Mouse (Mus musculus): ENCODE data around the gene Eml4.

The Eml4 gene

DNA sequence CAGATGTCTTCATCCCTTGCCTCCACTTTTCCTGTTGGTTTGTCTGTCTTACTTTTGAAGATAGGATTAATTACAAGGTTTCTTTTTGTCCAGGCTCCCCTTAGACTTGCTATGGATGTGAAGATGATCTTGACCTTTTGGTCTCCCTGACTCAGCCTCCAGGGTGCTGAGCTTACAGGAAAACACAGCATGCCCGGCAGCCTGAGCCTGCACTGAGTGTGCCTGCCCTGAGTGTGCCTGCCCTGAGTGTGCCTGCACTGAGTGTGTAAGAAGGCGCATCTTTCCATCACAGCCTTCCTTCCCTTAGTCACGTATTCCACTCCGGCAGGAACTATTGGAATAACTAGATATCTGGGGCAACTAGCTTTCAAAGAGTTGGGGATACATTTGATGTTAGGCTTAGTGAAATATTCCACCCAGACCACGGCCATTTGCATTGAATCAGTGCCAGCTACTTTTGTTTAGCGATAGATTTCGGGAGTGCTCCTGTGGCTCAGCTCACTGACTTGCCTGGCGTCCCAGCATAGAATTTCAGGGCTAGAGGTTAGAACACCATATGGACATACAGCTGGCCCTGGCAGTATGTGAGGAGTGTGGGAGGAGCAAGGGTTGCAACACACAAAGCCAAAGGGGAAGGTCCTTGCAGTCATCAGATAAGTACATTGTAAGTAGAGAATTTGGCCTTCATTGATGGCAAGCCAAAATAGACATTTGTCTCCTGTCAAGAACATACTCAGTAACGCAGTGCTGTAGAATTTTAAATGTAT is 2.5 kb upstream of the Eml4 start:
- no peak for DNase-seq

DNA sequence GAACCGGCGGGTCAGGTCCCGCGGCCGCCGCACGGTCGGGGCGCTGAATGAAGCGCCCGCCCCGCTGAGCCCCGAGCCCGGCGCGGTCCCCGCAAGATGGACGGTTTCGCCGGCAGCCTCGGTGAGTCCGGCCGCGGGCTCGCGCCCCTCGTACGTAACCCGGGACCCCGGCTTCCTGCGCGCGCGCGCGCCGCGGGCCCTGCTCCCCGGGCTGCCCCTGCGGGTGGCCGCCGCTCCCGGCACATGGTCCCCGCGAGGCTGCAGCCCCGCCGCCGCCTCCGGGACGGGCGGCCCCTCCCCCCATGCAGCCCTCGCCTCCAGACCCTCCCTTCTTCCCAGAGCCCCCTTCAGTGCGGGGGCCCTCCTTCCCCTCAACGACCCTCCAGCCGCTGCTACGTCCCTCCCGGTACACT is 394 bp downstream of the Eml4 start:
- peak; percentile 71 for DNase-seq

DNA sequence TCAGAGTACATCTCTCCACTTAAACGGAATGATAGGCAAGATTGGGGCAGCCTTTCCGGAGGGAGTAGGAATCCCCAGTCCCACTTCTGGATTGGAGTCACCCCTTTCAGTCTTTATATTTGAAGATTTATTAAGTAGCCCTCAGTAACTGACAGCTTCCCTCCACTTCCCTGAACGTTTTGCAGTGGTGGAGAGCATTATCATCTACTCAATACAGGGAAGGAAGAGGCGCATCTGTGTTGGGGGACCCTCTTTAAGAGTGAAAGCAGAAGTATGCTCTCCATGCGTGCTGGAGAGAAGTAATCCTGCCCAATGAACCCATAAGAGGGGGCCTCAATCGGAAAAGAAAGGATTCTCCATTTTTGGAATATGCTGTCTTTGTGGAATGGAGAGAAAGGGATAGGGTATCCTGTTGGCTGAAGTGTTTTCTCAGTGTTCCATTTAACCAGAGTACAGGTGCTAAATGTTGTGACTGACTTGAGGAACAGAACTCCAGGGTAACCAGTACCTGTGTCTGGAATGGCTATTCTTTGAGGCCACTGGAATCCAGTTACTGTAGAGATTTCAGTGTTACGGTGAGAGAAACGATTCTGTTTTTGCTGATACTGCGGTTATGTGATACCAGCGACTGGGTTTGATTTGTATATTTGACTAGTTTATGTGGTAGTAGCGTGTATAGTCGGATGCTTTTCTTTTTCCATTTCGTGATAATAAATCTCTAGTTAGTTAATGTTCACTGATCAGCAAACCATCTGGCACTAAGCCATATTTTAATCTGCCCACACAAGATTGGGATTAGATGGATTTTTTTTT is 1.1 kb downstream of the Eml4 start:
- no peak for DNase-seq

DNA sequence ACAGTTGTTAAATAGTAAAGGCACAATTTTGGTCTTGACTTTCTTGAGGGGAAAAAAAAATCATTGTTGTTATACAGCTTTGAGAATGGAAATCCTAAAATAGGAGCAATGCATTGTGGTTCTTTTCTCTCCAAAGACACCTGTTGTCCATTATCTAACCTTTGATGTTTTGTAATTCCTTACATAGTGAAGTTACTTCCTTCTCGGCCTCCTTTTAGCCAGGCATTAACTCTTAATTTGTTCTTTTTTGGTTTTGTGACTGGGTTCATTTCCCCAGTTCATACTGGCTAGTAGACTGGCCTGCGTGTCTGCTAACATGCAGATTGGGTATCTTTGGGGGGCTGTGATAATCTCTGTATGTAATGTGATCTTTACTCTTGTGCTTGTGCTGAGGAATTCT is 1.7 kb downstream of the Eml4 start:
- DNase-seq: no peak

DNA sequence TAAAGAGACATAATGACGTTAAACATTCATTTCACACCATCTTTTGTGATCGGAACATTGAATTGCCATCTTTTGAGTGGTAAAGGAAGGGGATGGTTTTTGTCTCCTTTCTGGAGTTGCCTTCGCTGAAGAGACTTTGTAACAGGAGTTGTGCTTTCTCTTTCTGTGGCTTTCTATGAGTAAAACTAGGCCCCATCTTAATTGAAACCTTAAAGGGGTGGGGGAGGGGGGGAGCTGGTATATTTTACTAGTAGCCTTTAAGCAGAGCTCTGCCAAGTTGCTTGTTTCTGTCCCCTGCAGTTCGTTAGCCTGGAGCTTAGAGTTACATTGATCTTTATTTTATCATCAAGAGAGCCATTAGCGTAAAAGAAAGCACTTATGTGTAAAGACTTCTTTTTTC is 2.3 kb downstream of the Eml4 start:
- no peak for DNase-seq

DNA sequence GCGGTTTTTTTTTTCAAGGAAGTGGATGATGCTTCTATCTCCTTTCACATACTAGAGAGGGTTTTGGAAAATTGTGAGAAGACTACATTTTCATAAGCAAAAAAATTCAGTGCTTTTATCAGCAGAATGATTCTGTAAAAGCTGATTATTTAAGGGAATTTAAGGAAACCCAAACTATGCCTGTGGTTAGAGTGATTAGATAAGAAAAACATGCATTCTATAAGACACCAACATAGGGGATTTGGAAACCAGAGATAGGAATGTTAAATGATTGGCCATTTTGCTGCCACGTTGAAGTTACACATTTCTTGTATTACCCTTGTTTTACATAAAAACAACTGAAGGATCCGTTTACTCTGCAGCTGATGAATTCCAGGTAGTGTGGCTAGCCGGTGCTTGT is 2.7 kb downstream of the Eml4 start:
- no peak for DNase-seq

DNA sequence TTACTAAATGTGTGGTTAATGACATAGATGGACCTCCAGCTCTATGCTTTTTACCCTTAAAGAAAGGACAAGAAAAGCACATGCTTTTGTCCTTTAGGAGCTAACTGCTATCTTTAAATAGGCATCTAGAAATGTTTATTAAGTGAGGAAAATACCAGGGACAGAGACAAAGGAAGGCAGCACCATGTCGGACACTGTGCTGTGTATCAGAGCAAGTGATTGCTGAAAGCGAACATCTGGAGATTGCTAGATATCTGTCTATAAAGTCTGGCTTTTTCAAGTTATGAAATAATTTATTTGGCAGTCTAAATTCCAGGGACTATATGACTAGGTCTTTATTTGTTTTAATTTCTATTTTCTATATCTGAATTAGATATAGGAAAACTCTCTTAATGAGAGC is 4.8 kb downstream of the Eml4 start:
- no peak for DNase-seq

DNA sequence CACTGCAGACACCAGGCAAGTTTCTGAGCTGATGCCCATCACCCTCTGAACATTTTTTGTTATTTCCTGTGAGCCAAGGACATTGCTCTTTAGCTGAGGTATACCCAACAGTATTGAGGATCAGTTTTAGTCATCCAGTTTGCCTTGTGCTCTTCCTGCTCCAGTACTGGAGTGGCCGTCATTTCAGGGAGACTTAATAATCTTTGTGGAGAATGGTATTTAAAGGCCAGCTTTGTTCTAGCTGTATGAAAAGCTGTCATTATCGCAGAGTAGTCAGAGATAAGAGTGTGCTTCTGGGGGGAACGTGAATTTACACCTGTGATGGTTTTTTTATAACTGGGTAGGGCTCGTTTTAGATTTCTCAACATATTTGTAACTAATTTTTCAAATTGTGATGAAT is 9.2 kb downstream of the Eml4 start:
- no peak for DNase-seq

DNA sequence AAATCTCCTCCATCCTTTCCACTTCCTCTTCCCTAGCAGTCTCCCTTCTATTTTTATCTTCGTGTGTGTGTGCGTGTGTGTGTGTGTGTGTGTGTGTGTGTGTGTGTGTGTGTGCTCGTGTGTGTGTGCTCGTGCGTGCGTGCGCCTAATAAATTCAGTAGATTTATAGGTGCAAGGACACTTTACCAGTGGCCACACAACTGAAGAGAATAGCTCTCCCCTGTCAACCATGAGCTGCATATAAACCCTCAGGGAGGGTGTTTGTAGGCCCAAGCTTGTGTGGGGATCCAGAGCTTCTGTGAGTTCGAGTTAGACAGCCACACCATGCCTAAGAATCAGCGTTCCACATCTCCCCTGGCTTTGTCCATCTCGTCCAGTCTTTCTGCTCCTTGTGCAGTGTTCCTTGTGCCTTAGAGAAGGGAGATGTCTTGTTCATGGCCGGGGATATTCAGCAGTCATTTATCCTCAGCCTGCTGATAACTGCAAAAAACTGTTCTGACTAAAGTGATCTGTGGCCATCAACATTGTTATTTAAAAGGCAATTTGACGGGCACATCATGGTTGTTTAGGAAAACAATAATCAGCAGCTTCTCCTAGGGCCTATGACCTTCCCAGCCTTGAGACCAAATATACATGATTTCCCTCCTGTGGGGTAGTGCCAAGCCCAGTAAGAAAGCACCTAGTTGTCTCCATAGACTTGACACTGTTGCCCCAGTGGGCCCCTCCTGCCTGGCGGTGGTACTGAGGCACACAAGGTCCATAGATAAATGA is 10.2 kb downstream of the Eml4 start:
- DNase-seq: no peak

DNA sequence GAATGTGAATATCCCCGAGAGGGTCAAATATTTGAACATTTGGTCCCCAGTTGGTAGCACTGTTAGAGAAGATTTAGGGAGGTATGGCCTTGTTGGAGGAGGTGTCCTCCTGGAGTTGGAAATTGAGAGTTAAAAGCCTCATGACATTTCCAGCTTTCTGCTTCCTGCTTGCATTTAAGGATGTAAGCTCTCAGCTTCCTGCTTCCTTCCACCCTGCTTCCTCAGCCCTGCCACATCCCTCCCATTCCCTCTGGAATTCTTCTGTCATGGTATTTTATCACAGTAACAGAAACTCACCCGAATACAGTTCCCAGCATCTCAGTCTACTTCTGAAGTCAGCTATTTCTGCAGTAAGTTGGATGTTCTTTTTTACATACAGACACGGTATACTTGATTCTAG is 12.3 kb downstream of the Eml4 start:
- no peak for DNase-seq

DNA sequence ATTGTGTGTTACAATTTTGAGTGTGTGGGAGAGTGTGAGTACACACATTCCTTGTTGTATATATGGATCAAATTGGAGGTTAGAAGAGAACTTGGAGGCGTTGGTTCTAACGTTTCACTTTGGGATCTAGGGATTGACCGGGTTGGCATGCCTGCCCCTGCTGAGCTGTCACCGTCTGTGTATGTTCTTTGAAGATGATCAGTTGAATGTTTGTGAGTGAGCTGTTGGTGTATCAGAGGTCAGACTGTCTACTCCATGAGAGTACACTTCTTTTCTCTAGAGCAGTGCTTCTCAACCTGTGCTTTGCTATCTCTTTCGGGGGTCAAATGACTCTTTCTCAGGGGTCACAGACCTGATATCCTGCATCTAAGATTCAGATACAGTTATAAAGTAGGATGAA is 13.6 kb downstream of the Eml4 start:
- no peak for DNase-seq

DNA sequence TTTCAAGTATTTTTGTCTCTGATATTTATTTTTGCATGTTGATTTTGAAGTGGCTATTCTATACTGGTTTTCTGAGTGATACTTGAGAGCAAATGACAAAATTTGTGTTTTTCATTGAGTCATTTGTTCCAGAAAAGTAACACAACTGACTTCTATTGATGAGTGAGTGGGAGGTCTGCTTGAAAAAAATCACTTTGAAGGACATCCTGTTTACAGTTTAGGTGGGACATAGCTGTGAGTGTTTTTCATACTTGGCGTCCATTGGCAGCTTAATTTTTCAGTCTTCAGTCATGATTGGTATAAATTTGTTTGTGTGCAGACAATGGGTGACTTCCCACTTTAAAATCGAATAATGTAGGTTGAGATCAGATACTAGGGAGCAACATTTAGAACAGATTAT is 14.4 kb downstream of the Eml4 start:
- DNase-seq: no peak

DNA sequence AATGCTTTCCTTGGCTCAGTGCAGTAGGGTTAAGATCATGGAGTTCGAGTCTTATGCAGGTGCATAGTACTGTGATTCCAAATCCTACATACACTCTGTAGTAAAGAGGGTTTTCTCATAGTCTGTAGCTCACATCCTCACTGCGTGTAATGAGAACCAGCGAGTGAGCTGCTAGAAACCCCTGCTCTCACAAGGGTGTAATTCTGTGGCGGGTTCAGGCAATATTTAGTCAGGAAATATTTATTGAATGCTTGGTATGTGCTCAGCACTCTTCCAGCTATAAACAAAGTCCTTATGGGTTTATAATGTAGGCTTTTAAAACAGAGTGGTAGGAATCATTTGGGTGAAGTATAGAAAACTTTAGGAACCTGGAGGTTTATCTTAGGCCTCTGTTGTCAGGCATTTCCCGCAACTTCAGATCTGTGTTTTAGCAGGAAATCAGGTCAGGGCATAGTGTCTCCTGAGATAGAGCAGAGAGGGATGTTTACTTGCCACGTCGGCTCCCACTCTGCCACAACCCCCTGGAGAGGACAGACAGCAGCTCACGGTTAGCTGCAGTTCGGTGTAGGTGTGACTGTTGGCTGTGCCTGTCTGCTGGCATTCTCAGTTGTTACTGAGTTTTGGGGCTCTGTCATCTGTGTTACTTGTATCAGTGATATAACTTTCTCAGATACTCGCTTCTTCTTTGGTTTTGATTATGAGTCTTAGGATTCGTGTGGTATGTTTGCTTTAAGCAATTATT is 15.1 kb downstream of the Eml4 start:
- no peak for DNase-seq

DNA sequence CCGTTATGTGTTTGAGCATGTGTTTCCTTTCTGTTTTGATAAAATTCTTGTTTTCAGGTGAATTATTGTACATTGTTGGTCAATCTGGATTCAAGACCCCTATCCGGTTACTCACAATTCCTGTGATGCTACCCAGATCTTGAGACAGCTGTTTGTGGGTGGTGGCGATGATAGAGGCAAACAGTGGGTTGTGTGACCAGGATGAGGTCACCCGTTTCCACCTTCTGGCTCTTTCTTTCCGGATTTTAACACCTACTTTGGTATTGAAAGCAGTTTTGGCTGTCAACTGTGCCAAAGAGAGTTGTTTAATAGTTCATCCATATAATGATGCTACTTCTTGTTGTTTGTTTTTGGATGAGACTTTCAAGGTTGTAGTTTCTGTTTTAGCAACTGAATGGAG is 16.7 kb downstream of the Eml4 start:
- DNase-seq: no peak

DNA sequence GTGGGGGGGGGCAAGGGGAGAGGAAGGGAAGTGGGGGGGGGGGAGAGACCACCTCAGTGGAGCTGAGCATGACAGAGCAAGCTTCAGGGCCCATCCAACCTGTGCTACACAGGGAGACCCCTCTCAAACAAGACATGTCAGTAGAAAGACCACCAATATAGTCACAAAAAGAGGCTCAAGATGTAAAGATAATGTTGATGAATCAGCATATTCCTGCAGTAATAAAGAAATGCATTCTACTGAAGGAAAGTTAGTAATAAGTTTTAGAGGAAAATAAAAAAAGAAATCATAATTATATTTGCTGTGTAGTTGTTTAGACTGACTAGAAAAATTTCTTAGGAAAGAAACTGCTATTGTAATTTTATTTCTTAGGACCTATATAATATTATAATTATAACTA is 23.4 kb downstream of the Eml4 start:
- no peak for DNase-seq

DNA sequence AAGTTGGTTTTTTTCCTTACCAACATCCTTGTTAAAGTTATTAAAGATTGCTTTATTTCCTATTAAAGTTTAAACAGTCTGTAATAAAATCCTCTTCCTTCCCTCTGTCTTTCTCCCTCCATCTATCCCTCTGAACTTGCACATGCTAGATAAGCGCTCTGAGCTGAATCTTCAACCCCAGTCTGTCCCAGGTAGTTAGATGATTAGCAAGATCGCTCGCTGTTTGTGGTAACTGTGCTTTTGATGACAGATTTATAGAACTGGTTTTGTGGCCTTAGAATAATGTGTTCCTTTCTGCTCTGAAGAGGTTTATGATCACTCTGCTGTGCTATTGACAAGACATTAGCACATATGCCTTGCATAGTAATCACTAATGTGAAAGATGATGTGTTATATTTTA is 25.1 kb downstream of the Eml4 start:
- no peak for DNase-seq

DNA sequence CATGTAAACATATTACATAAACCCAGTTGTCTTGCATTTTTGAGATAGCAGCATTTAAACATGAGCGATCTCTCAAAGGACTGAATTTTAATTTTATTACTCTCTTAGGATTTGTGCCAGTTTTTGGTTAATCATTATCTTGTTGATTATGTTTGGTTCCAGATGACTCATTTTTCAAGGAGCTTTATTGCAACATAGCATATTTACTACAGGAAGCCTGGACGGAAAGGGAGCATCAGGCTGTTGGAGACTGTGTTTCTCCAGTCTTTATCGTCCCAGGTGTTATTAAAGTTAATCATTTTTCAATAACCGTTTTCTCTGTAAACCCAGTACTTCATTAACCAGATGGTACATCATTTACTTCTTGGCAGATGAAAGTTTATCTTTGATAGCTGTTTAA is 26.1 kb downstream of the Eml4 start:
- DNase-seq: no peak

DNA sequence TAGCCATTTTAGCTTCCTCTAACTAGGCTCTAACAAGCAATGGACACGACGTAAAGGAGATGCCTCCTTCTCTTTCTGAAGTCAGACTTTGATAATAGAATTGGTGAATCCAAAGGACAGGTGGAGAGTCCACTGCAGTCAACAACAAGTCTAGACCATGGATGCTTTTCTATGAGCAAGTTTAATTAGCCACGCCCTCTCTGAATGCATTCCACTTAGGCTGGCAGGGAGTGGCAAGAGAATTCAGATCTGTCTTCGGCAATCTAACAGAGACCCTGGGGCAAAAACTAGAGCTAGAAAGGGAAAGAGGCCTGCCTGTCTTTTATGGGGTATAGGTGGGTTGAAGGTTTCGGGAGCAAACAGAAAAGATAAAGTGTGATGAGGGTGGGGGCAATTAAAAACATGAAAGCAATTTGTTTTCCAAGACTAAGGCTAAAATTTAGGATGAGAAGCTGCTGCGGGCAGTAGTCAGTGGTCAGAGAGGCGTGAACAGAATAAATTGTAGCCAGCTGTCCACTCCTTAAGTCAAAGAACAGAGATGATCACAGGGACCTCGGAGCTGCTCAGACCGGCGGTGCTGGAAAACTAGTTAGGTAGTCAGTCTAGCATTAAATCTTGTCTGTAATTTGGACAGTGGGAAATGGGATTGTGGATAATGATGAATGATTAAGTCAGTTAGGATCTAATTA is 27.2 kb downstream of the Eml4 start:
- no peak for DNase-seq

DNA sequence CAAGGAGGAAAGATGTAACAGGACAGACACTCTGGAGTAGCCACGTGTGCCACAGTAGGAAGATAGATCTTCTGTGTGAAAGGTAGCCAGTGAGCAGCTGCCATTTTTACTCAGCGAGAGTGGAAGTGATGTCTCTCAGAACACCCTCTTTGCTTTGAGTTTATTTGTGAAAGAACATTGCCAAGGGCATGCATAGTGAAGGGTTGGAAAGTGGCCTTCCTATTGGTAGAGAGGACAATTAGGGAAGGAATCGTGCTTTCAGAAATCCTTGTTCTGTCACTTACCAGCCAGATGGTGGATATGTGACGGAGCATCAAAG is 27.7 kb downstream of the Eml4 start:
- DNase-seq: no peak

DNA sequence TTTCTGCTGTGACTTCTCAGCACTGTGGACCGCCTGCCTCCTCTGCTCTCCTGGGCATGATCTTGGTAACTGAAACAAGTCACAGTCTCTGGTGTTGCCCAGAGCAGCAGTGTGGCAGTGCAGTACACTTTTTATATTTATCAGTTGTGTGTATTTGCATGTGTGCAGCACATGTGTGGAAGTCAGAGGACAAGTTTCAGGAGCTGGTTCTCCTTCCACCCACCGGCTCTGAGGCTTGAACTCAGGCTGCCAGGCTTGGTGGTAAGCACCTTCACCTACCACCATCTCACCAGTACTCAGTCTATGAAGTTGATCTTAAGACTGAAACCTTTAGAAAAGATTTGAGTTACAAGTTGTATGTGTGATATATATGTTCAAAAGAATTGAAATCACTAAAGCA is 28.6 kb downstream of the Eml4 start:
- no peak for DNase-seq

DNA sequence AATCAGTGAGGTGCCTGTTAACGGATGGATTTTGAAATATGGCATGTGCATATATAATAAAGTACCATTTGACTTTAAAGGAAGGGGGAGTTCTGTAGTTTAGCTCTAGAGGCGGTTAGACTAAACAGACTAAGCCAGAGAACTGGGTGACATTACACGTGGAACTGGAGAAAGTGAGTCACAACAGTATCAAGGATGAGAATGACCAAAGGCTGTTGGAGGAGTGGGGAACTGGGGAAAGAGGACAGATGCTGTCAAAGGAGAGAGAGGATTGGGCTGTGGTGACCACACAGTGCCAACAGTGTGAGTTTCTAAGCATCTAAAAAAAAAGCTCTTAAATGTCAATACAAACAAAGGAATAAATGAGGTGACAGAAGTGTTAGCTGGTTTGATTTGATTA is 29.1 kb downstream of the Eml4 start:
- DNase-seq: no peak

DNA sequence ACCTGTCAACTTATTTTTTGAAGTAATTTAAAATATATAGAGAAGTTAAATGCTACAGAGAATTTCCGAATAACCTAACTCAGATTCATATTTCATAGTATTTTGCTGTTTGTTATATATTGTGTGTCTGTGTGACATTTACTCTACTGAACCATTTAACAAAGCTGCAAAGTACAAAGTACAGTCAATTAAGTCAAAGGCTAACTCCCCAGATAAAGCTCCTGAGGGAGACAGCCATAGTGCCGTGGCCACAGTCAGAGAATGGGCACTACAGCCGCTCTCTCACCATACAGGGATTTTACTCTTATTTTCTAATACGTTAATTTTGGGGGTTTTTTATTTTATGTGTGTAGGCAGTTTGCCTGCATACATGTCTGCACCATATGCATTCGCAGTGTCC is 32.0 kb downstream of the Eml4 start:
- no peak for DNase-seq

DNA sequence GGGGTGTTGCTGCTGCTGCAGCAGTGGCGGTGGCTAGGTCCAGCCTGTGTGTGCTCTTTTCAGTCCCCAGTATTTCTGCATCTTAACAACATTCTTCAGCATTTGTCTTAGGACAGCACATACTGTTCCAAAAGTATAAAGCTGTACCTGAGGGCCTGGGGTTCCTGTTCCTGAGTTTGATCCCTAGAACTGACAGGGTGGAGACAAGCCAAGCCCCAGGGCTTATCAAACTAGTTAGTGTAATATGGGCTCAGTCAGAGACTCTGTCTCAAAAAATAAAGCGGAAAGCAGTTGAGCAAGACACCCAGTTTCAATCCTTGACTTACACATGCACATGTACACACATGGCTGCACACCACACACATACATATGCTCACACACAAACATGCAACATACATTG is 34.2 kb downstream of the Eml4 start:
- no peak for DNase-seq

All from thymus, postnatal 4 days (tissue).